Mouse (Mus musculus): ENCODE results near the gene Slc13a2. TPM values are rescaled to one million over a fixed set of nuclear protein-coding genes. Genes with fewer than 3 reads are reported as not detected.

Slc13a2 gene
- total RNA-seq, 2 experiments from 2014 or later: not detected

GRCm38 (mm10) chr11:78398212-78398611 lies 23.8 kb downstream of the Slc13a2 start:
- DNase-seq: peak; percentile 21
- intact Hi-C loops (cut with DNase I): loop anchor here (5.0 kb wide), 1 partner anchor 36 kb away; no protein-coding TSS in a partner anchor

GRCm38 (mm10) chr11:78397397-78397796 lies 24.6 kb downstream of the Slc13a2 start:
- intact Hi-C loops (cut with DNase I): loop anchor here (5.0 kb wide), 1 partner anchor 35 kb away; no protein-coding TSS in a partner anchor
- DNase-seq: peak; percentile 76

GRCm38 (mm10) chr11:78396950-78397349 lies 25.1 kb downstream of the Slc13a2 start:
- intact Hi-C loops (cut with DNase I): loop anchor here (5.0 kb wide), 1 partner anchor 35 kb away; no protein-coding TSS in a partner anchor
- no peak for DNase-seq

- no peak for DNase-seq
- intact Hi-C loops (cut with DNase I): no loop called here
These were observed 29.3 kb downstream of the Slc13a2 start for GRCm38 (mm10) chr11:78392728-78393127.

- intact Hi-C loops (cut with DNase I): no loop called here
- DNase-seq: no peak
These were observed 35.4 kb downstream of the Slc13a2 start, which contains the start of gene Foxn1 for GRCm38 (mm10) chr11:78386508-78387043. Gene Foxn1, minus strand, starts transcription at chr11:78386558.

- no peak for DNase-seq
- intact Hi-C loops (cut with DNase I): no loop called here
These were observed 36.2 kb downstream of the Slc13a2 start for GRCm38 (mm10) chr11:78385776-78386175.

- no peak for DNase-seq
- intact Hi-C loops (cut with DNase I): no loop called here
These were observed 39.3 kb downstream of the Slc13a2 start for GRCm38 (mm10) chr11:78382701-78383100.

- no peak for DNase-seq
These were observed 39.7 kb downstream of the Slc13a2 start for GRCm38 (mm10) chr11:78382286-78382685.

GRCm38 (mm10) chr11:78380996-78381395 lies 41.0 kb downstream of the Slc13a2 start:
- no peak for DNase-seq
- intact Hi-C loops (cut with DNase I): no loop called here

More at GRCm38 (mm10) chr11:78382286-78382685, 39.7 kb downstream of the Slc13a2 start:
- intact Hi-C loops (cut with DNase I): no loop called here

- DNase-seq: peak; percentile 46
- intact Hi-C loops (cut with DNase I): no loop called here
These were observed 41.7 kb downstream of the Slc13a2 start for GRCm38 (mm10) chr11:78380351-78380750.

- DNase-seq: no peak
- intact Hi-C loops (cut with DNase I): no loop called here
These were observed 44.4 kb downstream of the Slc13a2 start for GRCm38 (mm10) chr11:78377549-78378159.

- intact Hi-C loops (cut with DNase I): no loop called here
- DNase-seq: no peak
These were observed 47.9 kb downstream of the Slc13a2 start for GRCm38 (mm10) chr11:78374147-78374546.

- intact Hi-C loops (cut with DNase I): no loop called here
- DNase-seq: no peak
These were observed 49.4 kb downstream of the Slc13a2 start for GRCm38 (mm10) chr11:78372610-78373009.

- intact Hi-C loops (cut with DNase I): no loop called here
- DNase-seq: no peak
These were observed 49.9 kb downstream of the Slc13a2 start for GRCm38 (mm10) chr11:78372166-78372565.

- no peak for DNase-seq
- intact Hi-C loops (cut with DNase I): no loop called here
These were observed 50.3 kb downstream of the Slc13a2 start for GRCm38 (mm10) chr11:78371711-78372110.

GRCm38 (mm10) chr11:78370389-78370788 lies 51.6 kb downstream of the Slc13a2 start:
- DNase-seq: no peak
- intact Hi-C loops (cut with DNase I): no loop called here

GRCm38 (mm10) chr11:78367456-78368225 lies 54.4 kb downstream of the Slc13a2 start:
- DNase-seq: no peak
- intact Hi-C loops (cut with DNase I): no loop called here

GRCm38 (mm10) chr11:78364103-78364502 lies 57.9 kb downstream of the Slc13a2 start:
- DNase-seq: no peak
- intact Hi-C loops (cut with DNase I): loop anchor here (5.0 kb wide), 1 partner anchor 33 kb away; no protein-coding TSS in a partner anchor

GRCm38 (mm10) chr11:78363309-78364007 lies 58.6 kb downstream of the Slc13a2 start:
- no peak for DNase-seq
- intact Hi-C loops (cut with DNase I): loop anchor here (5.0 kb wide), 1 partner anchor 34 kb away; no protein-coding TSS in a partner anchor

GRCm38 (mm10) chr11:78360789-78361131 lies 61.3 kb downstream of the Slc13a2 start:
- intact Hi-C loops (cut with DNase I): loop anchor here (5.0 kb wide), 1 partner anchor 37 kb away; no protein-coding TSS in a partner anchor

More at GRCm38 (mm10) chr11:78360789-78361131, 61.3 kb downstream of the Slc13a2 start:
- no peak for DNase-seq

Measured in left cerebral cortex, postnatal 4 days (tissue).